In genomic region chr7:19558965-19559364, GRCm38 (mm10) we compare ENCODE assay signal across 8 mouse cellular contexts. TPM values are rescaled to one million over a fixed set of nuclear protein-coding genes. Genes with fewer than 3 reads are reported as not detected.
DNase-seq lines count a peak whose midpoint lies in the region; ATAC-seq and TF ChIP-seq lines count a peak whose summit lies in the region.

No protein-coding gene starts in this region.

- intact Hi-C loops in left cerebral cortex, adult 2 months (cut with DNase I) = no loop called here
- intact Hi-C loops in left cerebral cortex, postnatal 4 days (cut with DNase I) = loop anchor here (5.0 kb wide), 1 partner anchor 92 kb away; no protein-coding TSS in a partner anchor
- intact Hi-C loops in left cerebral cortex, postnatal 25 days (cut with DNase I) = no loop called here

- H3K27ac ChIP-seq in left cerebral cortex, adult 2 months = peak overlapping the region; percentile 36; the same call in 1 of the 2 replicates
- H3K27ac ChIP-seq in limb, embryonic 15.5 days = no peak overlapping the region
- H3K27ac ChIP-seq in stomach, embryonic 15.5 days = peak overlapping the region; percentile 36

- peak overlapping the region; percentile 16; the same call in 1 of the 2 replicates for H3K4me3 ChIP-seq in left cerebral cortex, adult 2 months
- no peak overlapping the region for H3K4me3 ChIP-seq in limb, embryonic 15.5 days
- no peak overlapping the region for H3K4me3 ChIP-seq in stomach, embryonic 15.5 days (replicated peaks)

- H3K27me3 ChIP-seq in limb, embryonic 15.5 days = no peaks in the 10 kb centered on the region
- H3K27me3 ChIP-seq in stomach, embryonic 15.5 days (replicated peaks) = no peaks in the 10 kb centered on the region

- H3K9ac ChIP-seq in limb, embryonic 15.5 days = no peak overlapping the region
- H3K9ac ChIP-seq in stomach, embryonic 15.5 days = 0 out of 2 replicates have a peak overlapping the region, but pooled peaks have one; percentile 0

- WGBS in limb, embryonic 15.5 days = 51% methylated on average over 2 of the region's 2 CpGs
- 41% methylated on average over 2 of the region's 2 CpGs for WGBS in stomach, embryonic 15.5 days

- ATAC-seq in limb, embryonic 15.5 days (ENCODE audit: insufficient number of reproducible peaks, low FRiP score, low TSS enrichment, low read depth) = no peak
- ATAC-seq in stomach, embryonic 15.5 days (ENCODE audit: insufficient read depth, low FRiP score, low read depth) = no peak

- TF ChIP-seq CTCF in left cerebral cortex, adult 2 months (IDR thresholded peaks at IDR 0.05) = peak; percentile 54

- DNase-seq in left cerebral cortex, adult 2 months (ENCODE audit: extremely low spot score in 1 of 2, low spot score in 2 of 2) = no peak
- no peak for DNase-seq in left cerebral cortex, postnatal 4 days
- peak; percentile 72 for DNase-seq in embryo, embryonic 10.5 days (ENCODE audit: low spot score)
- DNase-seq in frontal cortex, postnatal 25 days (ENCODE audit: low spot score in 2 of 2) = no peak
- no peak for DNase-seq in adrenal gland, adult 8-10 months
- DNase-seq in left cerebral cortex, postnatal 25 days (ENCODE audit: low spot score in 2 of 2) = no peak

- H3K36me3 ChIP-seq in limb, embryonic 15.5 days = peaks cover 28% of the 10 kb centered on the region
- peaks cover 11% of the 10 kb centered on the region for H3K36me3 ChIP-seq in stomach, embryonic 15.5 days

- H3K4me2 ChIP-seq in limb, embryonic 15.5 days = 0 out of 2 replicates have a peak overlapping the region, but pooled peaks have one; percentile 4
- peak overlapping the region; percentile 23 for H3K4me2 ChIP-seq in stomach, embryonic 15.5 days

- H3K9me3 ChIP-seq in limb, embryonic 15.5 days = no peaks in the 10 kb centered on the region
- no peaks in the 10 kb centered on the region for H3K9me3 ChIP-seq in stomach, embryonic 15.5 days

- H3K4me1 ChIP-seq in limb, embryonic 15.5 days = peaks cover 57% of the 10 kb centered on the region
- peaks cover 38% of the 10 kb centered on the region for H3K4me1 ChIP-seq in stomach, embryonic 15.5 days

RNA-seq across cellular contexts. Expression of gene Ppp1r37, which starts 3.9 kb away (rescaled TPM):
- 100 to 1,000 TPM; 148 to 150 TPM for total RNA-seq in left cerebral cortex, adult 2 months (2021)
- 10 to 100 TPM; 81.1 to 85.1 TPM for total RNA-seq in left cerebral cortex, postnatal 4 days (2021)
- polyA plus RNA-seq in limb, embryonic 15.5 days (2015; fragmentation: Nextera tagmentation; extraction: Ambion mirVana) = 25.1 and 26.3 TPM in 2 replicates
- polyA plus RNA-seq in stomach, embryonic 15.5 days (2015; fragmentation: Nextera tagmentation; extraction: Ambion mirVana) = 25.3 and 28.2 TPM in 2 replicates
- total RNA-seq in adrenal gland, adult 8-10 months (2022) = 10 to 100 TPM; 68.3 to 88.3 (median 81.8) TPM
- total RNA-seq in left cerebral cortex, postnatal 25 days (2021) = 100 to 1,000 TPM; 122 TPM

RNA-seq across cellular contexts. Expression of gene Zfp296, which starts 18.1 kb away (rescaled TPM):
- total RNA-seq in left cerebral cortex, adult 2 months (2021) = 1 to 10 TPM; 1.5 to 2.0 TPM
- under 1 TPM; 0.22 to 0.24 TPM for total RNA-seq in left cerebral cortex, postnatal 4 days (2021)
- 1.00 and 1.1 TPM in 2 replicates for polyA plus RNA-seq in limb, embryonic 15.5 days (2015; fragmentation: Nextera tagmentation; extraction: Ambion mirVana)
- polyA plus RNA-seq in stomach, embryonic 15.5 days (2015; fragmentation: Nextera tagmentation; extraction: Ambion mirVana) = 1.7 and 2.6 TPM in 2 replicates
- total RNA-seq in adrenal gland, adult 8-10 months (2022) = under 1 TPM; 0.52 to 0.68 (median 0.57) TPM
- 1 to 10 TPM in 1 of 2 experiments, under 1 TPM in 1; 0.27 to 1.1 TPM for total RNA-seq in left cerebral cortex, postnatal 25 days (2021)

RNA-seq across cellular contexts. Expression of gene Gemin7, which starts 18.4 kb away (rescaled TPM):
- total RNA-seq in left cerebral cortex, adult 2 months (2021) = 10 to 100 TPM; 50.1 to 50.8 TPM
- 10 to 100 TPM; 56.0 to 58.2 TPM for total RNA-seq in left cerebral cortex, postnatal 4 days (2021)
- polyA plus RNA-seq in limb, embryonic 15.5 days (2015; fragmentation: Nextera tagmentation; extraction: Ambion mirVana) = 144 and 149 TPM in 2 replicates
- 143 and 157 TPM in 2 replicates for polyA plus RNA-seq in stomach, embryonic 15.5 days (2015; fragmentation: Nextera tagmentation; extraction: Ambion mirVana)
- total RNA-seq in adrenal gland, adult 8-10 months (2022) = 10 to 100 TPM; 76.9 to 94.1 (median 85.1) TPM
- total RNA-seq in left cerebral cortex, postnatal 25 days (2021) = 10 to 100 TPM; 43.7 to 47.1 TPM

RNA-seq across cellular contexts. Expression of gene Nkpd1, which starts 41.3 kb away (rescaled TPM):
- total RNA-seq in left cerebral cortex, adult 2 months (2021) = under 1 TPM; 0.44 to 0.84 TPM
- under 1 TPM; 0.90 to 0.91 TPM for total RNA-seq in left cerebral cortex, postnatal 4 days (2021)
- 1.7 and 2.5 TPM in 2 replicates for polyA plus RNA-seq in limb, embryonic 15.5 days (2015; fragmentation: Nextera tagmentation; extraction: Ambion mirVana)
- polyA plus RNA-seq in stomach, embryonic 15.5 days (2015; fragmentation: Nextera tagmentation; extraction: Ambion mirVana) = 0.30 and 0.83 TPM in 2 replicates
- total RNA-seq in adrenal gland, adult 8-10 months (2022) = under 1 TPM in 2 of 4 experiments, not detected in 2; 0.13 to 0.31 TPM
- total RNA-seq in left cerebral cortex, postnatal 25 days (2021) = under 1 TPM; 0.64 to 0.87 TPM

RNA-seq across cellular contexts. Expression of gene Clasrp, which starts 45.3 kb away (rescaled TPM):
- total RNA-seq in left cerebral cortex, adult 2 months (2021) = 10 to 100 TPM; 92.7 to 98.3 TPM
- 100 to 1,000 TPM in 1 of 2 experiments, 10 to 100 TPM in 1; 98.0 to 106 TPM for total RNA-seq in left cerebral cortex, postnatal 4 days (2021)
- 49.6 and 49.8 TPM in 2 replicates for polyA plus RNA-seq in limb, embryonic 15.5 days (2015; fragmentation: Nextera tagmentation; extraction: Ambion mirVana)
- 44.8 and 48.3 TPM in 2 replicates for polyA plus RNA-seq in stomach, embryonic 15.5 days (2015; fragmentation: Nextera tagmentation; extraction: Ambion mirVana)
- 10 to 100 TPM; 29.5 to 92.6 (median 50.4) TPM for total RNA-seq in adrenal gland, adult 8-10 months (2022)
- 10 to 100 TPM; 70.9 to 81.0 TPM for total RNA-seq in left cerebral cortex, postnatal 25 days (2021)
